Mouse (Mus musculus) ES-E14 (cell line): ENCODE data around the gene Cox7a2. TPM values are rescaled to one million over a fixed set of nuclear protein-coding genes. Genes with fewer than 3 reads are reported as not detected.

ENCODE experiments used
- DNase-seq: peaks from one replicate; pipeline ENCODE4 v3.0.0-alpha.2; 2013; ENCODE audit warnings: low read depth, low spot score
- H3K27ac ChIP-seq: 2 replicates; pipeline ENCODE4 v1.5.1; 2012; ENCODE audit warnings: low read depth, mild to moderate bottlenecking, low read length, moderate library complexity, mixed read lengths; ENCODE audit not compliant: poor library complexity, insufficient read depth, severe bottlenecking
- H3K36me3 ChIP-seq: 2 replicates; pipeline ENCODE4 v1.6.1; 2012; ENCODE audit warnings: mild to moderate bottlenecking, low read length, moderate library complexity, mixed read lengths; ENCODE audit not compliant: control insufficient read depth, poor library complexity, insufficient read depth, severe bottlenecking
- H3K4me1 ChIP-seq, 2 experiments: fragments of 150-350 bp in 1 of 2; sonication (generic) in 1 of 2; 2 replicates each; pipeline ENCODE4 v1.6.1; 2012; ENCODE audit warnings: low read length in 2 of 2, mild to moderate bottlenecking in 1 of 2, mixed read lengths in 1 of 2; ENCODE audit not compliant: control insufficient read depth in 2 of 2, insufficient read depth in 2 of 2, poor library complexity in 1 of 2
- H3K4me3 ChIP-seq, 2 experiments: fragments of 150-350 bp in 1 of 2; sonication (generic) in 1 of 2; 2 replicates each; pipeline ENCODE4 v1.5.1; 2012; ENCODE audit warnings: low read length in 2 of 2, low read depth in 1 of 2, mild to moderate bottlenecking in 1 of 2, mixed read lengths in 1 of 2; ENCODE audit not compliant: insufficient read depth in 1 of 2, poor library complexity in 1 of 2, severe bottlenecking in 1 of 2
- H3K9ac ChIP-seq: 2 replicates; pipeline ENCODE4 v1.6.1; 2012; ENCODE audit warnings: low read depth, mild to moderate bottlenecking, low read length, mixed read lengths; ENCODE audit not compliant: poor library complexity, insufficient read depth, severe bottlenecking
- H3K9me3 ChIP-seq: fragments of 150-350 bp; sonication (generic); 2 replicates; pipeline ENCODE4 v1.6.1; 2012; ENCODE audit warnings: low read depth, mild to moderate bottlenecking, low read length; ENCODE audit not compliant: control insufficient read depth, insufficient read depth
- CHD2 ChIP-seq: IDR thresholded peaks from 2 replicates; pipeline ENCODE4 v1.6.1; 2014; ENCODE audit warnings: mild to moderate bottlenecking, low read depth, low read length, inconsistent platforms
- HCFC1 ChIP-seq: IDR thresholded peaks from 2 replicates; pipeline ENCODE4 v1.6.1; 2012; ENCODE audit warnings: low read length, inconsistent platforms, borderline replicate concordance; ENCODE audit not compliant: insufficient read depth
- MAFK ChIP-seq: IDR thresholded peaks from 2 replicates; pipeline ENCODE4 v1.6.1; 2014; ENCODE audit warnings: mild to moderate bottlenecking, low read depth, low read length, inconsistent platforms; ENCODE audit not compliant: insufficient read depth
- ZC3H11A ChIP-seq: IDR thresholded peaks from 2 replicates; pipeline ENCODE4 v1.6.1; 2012; ENCODE audit warnings: low read depth, mild to moderate bottlenecking, inconsistent platforms, low read length, borderline replicate concordance
- ZNF384 ChIP-seq: IDR thresholded peaks from 2 replicates; pipeline ENCODE4 v1.6.1; 2012; ENCODE audit warnings: low read depth, low read length, inconsistent platforms
- in situ Hi-C, 2 experiments: fragments of 600-800 bp; cut with MboI; formaldehyde crosslinking; loops; one replicate each; pipeline ENCODE4 v1.15.1; 2025; ENCODE audit warnings: low sequenced_read_pairs in 2 of 2, inconsistent platforms in 1 of 2; ENCODE audit not compliant: unreplicated experiment in 2 of 2
- total RNA-seq: library from RNA; depleted of rRNA; stranded (reverse); fragments of 300-350 nt; gene quantifications from 2 replicates; pipeline ENCODE4 v1.2.3, GENCODE M21; 2012; rRNA removed

Gene Cox7a2
- 300 and 318 TPM in 2 replicates for total RNA-seq

DNA sequence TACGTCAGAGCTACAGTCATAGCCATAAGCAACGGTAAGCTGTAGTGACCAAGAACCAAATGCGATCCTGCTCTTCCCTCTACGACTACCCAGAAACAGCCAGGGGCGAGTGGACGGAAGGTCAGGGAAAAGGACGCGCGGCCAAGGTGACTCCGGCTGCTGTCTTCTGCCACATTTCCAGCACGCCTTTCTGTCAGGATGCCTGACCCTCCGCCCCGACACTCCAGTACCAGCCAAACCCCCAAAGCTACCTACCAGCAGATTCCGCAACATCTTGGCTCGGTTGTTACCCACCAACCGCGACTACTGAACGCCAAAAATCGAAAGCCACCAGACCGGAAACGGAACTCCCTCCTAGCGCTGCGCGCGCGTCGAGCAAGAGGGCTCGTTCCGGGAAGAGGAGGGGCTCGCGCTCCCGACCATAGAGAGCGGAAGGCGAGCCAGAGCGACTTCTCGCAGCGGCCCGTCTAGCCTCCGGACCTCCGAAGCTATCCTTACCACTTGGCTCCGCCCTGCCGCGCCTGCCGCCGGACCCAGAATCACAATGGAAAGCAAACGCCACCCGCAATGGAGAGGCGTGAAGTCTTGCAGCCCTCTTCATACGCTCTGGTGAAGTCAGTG is at the start of gene Cox7a2:
Cox7a2 (minus strand) TSS at position 494 of the 621 bp plus-strand sequence.
- TF ChIP-seq HCFC1 = peak; percentile 64; the same call in 1 of the 2 replicates
- TF ChIP-seq MAFK = no peak
- Histone ChIP-seq H3K36me3 (peaks cover 5% of the 10 kb centered on the region), H3K9me3 (no peaks in the 10 kb centered on the region), H3K4me1 (peaks cover 2 to 6% of the 10 kb centered on the region in 2 experiments; a peak in 2 of 4 replicates), H3K4me3 (peak within 1 kb of the TSS; percentile 82 to 98), H3K9ac (peak within 1 kb of the TSS; percentile 97), H3K27ac (peak within 1 kb of the TSS; percentile 81)
- peak; percentile 88 for DNase-seq
- in situ Hi-C loops = no loop called here

DNA sequence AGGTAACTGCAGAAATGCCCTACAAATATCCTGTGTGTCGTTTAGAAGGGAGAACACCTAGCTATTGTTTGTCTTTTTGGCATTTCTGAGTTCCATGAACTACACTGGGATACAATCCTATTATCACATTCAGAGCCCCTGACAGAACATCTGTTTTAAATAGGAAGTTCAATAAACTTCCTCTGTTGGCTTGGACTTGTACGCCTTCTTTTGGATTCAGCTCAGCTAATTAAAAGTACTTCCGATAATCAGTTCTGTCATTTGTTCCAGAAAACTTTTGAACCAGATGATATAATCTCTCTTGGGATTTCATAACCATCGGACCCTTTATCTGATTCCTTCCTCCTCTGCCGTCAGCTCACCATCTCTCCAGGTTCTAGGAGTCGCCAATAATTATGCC is 49.7 kb upstream of the Cox7a2 start:
- Histone ChIP-seq H3K9ac (no peak overlapping the region), H3K36me3 (no peaks in the 10 kb centered on the region), H3K9me3 (no peaks in the 10 kb centered on the region), H3K4me3 (no peak overlapping the region), H3K27ac (no peak overlapping the region), H3K4me1 (no peaks in the 10 kb centered on the region)
- no peak for DNase-seq
- TF ChIP-seq ZC3H11A = no peak
- no peak for TF ChIP-seq MAFK
- no peak for TF ChIP-seq ZNF384
- TF ChIP-seq HCFC1 = no peak
- TF ChIP-seq CHD2 = no peak
- in situ Hi-C loops = loop anchor here in 1 of 2 experiments (25.0 kb wide), 1 partner anchor 178 kb away; no protein-coding TSS in a partner anchor

DNA sequence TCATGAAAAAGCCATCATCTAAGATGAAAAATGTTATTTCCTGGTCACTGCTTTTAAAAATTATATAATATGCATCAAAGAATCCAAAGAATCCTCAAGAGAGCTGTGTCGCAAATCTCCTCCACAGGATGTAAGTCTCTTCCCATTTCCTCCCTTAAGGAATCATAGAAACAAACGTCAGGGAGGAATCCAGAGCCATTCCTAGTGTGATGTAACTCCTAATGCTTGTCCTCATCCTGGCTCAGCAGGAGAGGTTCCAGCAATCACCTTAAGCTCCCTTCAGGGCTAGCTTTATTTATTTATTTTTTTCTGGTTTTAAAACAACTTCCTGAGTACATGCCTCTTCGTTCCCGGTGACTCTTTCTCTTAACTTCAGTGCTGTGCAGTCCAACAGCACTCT is 47.5 kb upstream of the Cox7a2 start:
- TF ChIP-seq CHD2 (no peak), ZNF384 (no peak), ZC3H11A (no peak), MAFK (no peak)
- Histone ChIP-seq H3K4me3 (no peak overlapping the region), H3K27ac (no peak overlapping the region), H3K9ac (no peak overlapping the region), H3K4me1 (no peaks in the 10 kb centered on the region), H3K9me3 (no peaks in the 10 kb centered on the region), H3K36me3 (no peaks in the 10 kb centered on the region)
- no peak for DNase-seq
- in situ Hi-C loops = loop anchor here in 1 of 2 experiments (25.0 kb wide), 1 partner anchor 180 kb away; no protein-coding TSS in a partner anchor

DNA sequence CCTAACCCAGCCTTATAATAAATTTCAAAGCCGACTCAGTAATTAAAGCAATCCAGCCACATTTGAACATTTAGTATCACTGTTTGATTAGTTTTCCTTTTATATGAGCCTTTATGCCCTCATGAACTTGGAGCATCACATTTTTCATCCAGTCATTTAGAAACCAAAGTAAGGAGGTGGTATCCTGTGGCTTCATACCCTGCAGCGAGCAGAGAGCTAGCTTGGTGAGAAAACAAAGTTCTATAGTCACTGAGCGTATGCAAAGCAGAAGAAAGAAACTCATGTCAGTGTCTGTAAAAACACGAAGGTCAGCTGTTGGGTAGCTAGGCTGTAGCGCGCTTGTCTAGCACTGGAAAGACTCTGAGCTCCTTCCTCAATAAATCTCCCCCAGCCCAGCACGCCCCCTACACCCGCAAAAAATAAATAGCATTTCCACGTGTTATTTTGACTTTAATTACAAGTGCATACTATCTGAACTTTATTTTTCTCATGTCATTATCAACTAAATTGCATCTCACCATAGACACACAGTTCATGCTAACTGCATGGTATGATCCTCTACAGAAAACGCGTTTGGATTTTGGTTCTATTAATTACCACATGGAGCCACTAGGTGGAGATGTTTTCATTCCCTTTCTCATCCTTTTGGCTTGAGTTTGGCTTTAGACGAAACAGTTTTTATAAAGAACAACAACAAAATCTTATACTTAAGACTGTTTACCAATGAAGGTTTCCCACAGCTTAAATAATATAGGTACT is 46.8 kb upstream of the Cox7a2 start:
- no peak for DNase-seq
- in situ Hi-C loops = loop anchor here in 1 of 2 experiments (25.0 kb wide), 1 partner anchor 181 kb away; no protein-coding TSS in a partner anchor
- Histone ChIP-seq H3K36me3 (no peaks in the 10 kb centered on the region), H3K4me3 (no peak overlapping the region), H3K9ac (no peak overlapping the region), H3K4me1 (no peaks in the 10 kb centered on the region), H3K9me3 (no peaks in the 10 kb centered on the region), H3K27ac (no peak overlapping the region)
- TF ChIP-seq CHD2 = no peak
- TF ChIP-seq ZC3H11A = peak; percentile 32; the same call in 1 of the 2 replicates
